Mouse (Mus musculus) CD8-positive naive resting alpha-beta T cell, adult 57 days (primary cell): Measurements from ENCODE around the gene Ctr9. TPM values are rescaled to one million over a fixed set of nuclear protein-coding genes. Genes with fewer than 3 reads are reported as not detected.

Source experiments
- total RNA-seq: library from RNA; stranded (reverse); gene quantifications from one replicate; pipeline ENCODE4 v1.2.4, GENCODE M21; 2023

Gene Ctr9
- total RNA-seq = 55.6 TPM

GRCm38 (mm10) chr7:111028281-111029045 lies at the start of gene Ctr9:
Gene Ctr9 (plus strand): TSS chr7:111028951.

GRCm38 (mm10) chr7:110982053-110982705 lies 46.6 kb upstream of the Ctr9 start, which contains the start of gene Mrvi1:
Gene Mrvi1 (minus strand): TSS chr7:110982461.

GRCm38 (mm10) chr7:111082822-111083732 lies 54.3 kb downstream of the Ctr9 start, which contains the start of gene Eif4g2:
Gene Eif4g2 (minus strand): TSS chr7:111083030.

Other genes starting within 250 kb of the Ctr9 start
- gene Rnf141, start 184.5 kb upstream of the Ctr9 start, total RNA-seq = 20.1 TPM
- gene Lyve1, start 165.7 kb upstream of the Ctr9 start, total RNA-seq = not detected
- 2.3 TPM for gene Mrvi1, start 46.5 kb upstream of the Ctr9 start, total RNA-seq
- gene Eif4g2, start 54.1 kb downstream of the Ctr9 start, total RNA-seq = 1,201 TPM